Mouse (Mus musculus): ENCODE results near the gene Ring1. TPM values are rescaled to one million over a fixed set of nuclear protein-coding genes. Genes with fewer than 3 reads are reported as not detected.
"Not testable (repeated sequence)": the region's sequence is repeated elsewhere in the genome, so short reads cannot be mapped to it uniquely, and the experiment has no call there.

Gene Ring1
- total RNA-seq, 2 experiments from 2014 or later, result 23.2 to 24.9 TPM

DNA sequence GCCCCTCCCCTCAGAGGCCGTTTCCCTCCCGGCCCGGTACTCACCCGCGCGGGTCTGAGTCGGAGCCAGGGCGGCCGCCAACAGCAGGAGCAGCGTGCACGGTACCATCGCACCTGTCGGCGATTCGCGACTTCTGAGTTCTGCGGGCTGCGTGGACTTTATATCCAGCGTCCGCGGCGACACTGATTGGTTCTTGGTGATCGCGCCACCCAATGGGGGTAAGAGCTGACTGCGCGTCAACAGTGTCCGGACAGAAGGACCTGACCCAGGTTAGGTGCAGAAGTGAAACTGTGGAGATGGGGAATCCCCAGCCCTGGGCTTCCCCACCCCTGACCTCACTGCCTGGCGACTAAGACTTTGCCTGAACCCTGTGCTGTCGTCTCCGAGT lies 24.3 kb downstream of the Ring1 start, which contains the start of gene H2-K1:
Gene H2-K1, minus strand, starts transcription at position 198 of the 388 bp plus-strand sequence.
- DNase-seq (ENCODE audit: extremely low spot score in 1 of 2, low spot score in 2 of 2), result peak; percentile 70 to 90
- intact Hi-C loops (cut with DNase I), result no loop called here

DNA sequence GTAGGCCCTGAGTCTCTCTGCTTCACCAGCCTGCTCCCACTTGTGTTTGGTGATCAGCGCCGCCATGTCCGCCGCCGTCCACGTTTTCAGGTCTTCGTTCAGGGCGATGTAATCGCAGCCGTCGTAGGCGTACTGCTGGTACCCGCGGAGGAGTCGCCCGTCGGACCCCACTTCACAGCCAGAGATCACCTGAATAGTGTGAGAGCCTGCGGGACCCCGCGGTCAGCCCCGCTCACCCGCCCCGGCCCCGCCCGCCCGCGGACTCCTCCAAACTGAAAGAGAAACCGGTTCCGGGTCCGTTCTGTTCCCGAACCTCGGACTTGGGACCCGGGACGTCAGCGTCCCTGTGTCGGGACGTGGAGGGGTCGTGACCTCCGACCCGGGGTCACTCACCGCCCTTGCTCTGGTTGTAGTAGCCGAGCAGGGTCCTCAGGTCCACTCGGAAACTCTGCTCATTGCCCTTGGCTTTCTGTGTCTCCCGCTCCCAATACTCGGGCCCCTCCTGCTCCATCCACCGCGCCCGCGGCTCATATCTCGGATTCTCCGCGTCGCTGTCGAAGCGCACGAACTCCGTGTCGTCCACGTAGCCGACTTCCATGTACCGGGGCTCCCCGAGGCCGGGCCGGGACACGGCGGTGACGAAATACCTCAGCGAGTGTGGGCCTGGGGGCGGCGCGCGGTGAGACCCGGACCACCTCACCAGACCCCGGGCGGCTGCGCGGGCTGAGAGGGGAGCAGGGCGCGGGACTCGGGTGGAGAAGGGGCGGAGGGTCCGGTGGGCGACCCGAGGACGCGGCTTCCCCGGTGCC lies 24.9 kb downstream of the Ring1 start:
- DNase-seq (ENCODE audit: extremely low spot score in 1 of 2, low spot score in 2 of 2), result peak in 1 of 2 experiments; percentile 49
- intact Hi-C loops (cut with DNase I), result loop anchor here (5.0 to 10.0 kb wide), 2 partner anchors 1293 to 1345 kb away; partner anchors contain the start of gene H2-Q2

DNA sequence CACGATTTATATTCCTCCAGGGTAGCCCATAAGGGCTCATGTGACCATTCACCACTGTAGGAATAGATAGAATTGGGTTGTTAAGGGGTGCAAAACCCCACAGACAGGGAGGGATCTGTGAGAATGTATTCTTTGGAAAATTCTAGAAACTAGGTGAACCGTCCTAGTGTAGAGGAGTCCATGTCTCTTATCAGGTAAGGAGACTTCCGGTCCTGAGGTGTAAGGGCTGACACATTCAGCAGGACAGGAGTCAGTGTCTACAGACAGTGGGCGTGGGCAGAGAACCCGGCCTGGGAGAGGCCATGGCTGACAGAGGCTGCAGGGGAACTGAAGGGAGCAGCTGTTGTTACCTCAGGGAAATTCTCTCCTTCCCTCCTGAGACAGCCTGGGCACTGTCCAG lies 25.8 kb downstream of the Ring1 start:
- not testable (repeated sequence) for DNase-seq (ENCODE audit: extremely low spot score in 1 of 2, low spot score in 2 of 2)
- intact Hi-C loops (cut with DNase I), result loop anchor here (5.0 to 10.0 kb wide), 2 partner anchors 1294 to 1346 kb away; partner anchors contain the start of gene H2-Q2

DNA sequence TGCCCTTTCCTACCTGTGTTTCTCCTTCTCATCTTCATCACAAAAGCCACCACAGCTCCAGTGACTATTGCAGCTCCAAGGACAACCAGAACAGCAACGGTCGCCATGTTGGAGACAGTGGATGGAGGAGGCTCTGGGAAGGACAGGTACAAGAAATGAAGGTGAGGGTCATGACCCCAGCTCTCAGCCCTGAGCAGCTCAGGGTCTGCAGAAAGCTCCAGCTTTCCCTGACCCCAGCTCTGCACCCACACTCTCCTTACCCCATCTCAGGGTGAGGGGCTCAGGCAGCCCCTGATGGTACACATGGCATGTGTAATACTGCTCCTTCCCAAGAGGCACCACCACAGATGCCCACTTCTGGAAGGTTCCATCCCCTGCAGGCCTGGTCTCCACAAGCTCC lies 27.5 kb downstream of the Ring1 start:
- intact Hi-C loops (cut with DNase I), result loop anchor here (5.0 to 10.0 kb wide), 2 partner anchors 1295 to 1348 kb away; partner anchors contain the start of gene H2-Q2
- DNase-seq (ENCODE audit: extremely low spot score in 1 of 2, low spot score in 2 of 2), result not testable (repeated sequence)

DNA sequence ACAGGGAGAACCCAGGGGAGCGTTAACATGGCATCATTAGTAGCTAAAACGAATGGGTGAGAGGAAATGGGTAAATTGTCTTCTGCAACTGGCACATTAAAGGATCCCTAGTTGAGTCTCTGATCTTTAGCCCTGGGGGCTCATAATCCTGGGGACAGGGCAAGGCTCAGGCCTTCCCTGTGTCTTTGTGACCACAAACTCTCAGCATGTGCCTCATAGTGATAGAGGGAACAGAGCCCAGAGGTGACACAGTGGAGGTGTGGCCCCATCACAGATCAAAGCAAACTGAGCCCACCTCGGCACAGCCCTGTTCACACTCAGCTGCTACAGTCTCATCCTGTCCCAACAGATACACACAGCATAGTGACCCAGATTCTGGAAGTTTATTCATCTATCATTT lies 28.8 kb downstream of the Ring1 start:
- DNase-seq (ENCODE audit: extremely low spot score in 1 of 2, low spot score in 2 of 2), result no peak
- intact Hi-C loops (cut with DNase I), result loop anchor here (2.0 to 10.0 kb wide), 3 partner anchors 1273 to 1349 kb away; partner anchors contain the start of gene H2-Q2

DNA sequence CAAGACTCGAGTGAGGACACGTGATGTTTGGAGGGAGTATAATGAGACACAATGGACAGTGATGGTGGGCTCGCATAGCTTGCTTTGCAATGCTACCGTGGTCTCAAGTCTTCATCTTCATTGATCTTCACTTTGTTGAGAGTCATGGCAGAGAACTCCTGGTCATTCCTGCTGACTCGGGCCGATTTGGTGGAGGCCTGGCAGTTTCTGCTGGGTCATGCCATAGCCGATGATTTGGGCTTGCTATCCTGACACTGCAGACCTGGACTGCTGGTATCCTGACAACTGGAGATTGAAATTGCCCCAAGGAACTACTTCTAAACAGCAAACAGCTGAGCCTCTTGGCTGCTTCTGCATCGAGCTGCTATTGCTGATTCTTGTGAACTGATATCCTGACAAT lies 29.5 kb downstream of the Ring1 start:
- intact Hi-C loops (cut with DNase I), result loop anchor here (2.0 to 10.0 kb wide), 3 partner anchors 1274 to 1350 kb away; partner anchors contain the start of gene H2-Q2
- DNase-seq (ENCODE audit: extremely low spot score in 1 of 2, low spot score in 2 of 2), result no peak

DNA sequence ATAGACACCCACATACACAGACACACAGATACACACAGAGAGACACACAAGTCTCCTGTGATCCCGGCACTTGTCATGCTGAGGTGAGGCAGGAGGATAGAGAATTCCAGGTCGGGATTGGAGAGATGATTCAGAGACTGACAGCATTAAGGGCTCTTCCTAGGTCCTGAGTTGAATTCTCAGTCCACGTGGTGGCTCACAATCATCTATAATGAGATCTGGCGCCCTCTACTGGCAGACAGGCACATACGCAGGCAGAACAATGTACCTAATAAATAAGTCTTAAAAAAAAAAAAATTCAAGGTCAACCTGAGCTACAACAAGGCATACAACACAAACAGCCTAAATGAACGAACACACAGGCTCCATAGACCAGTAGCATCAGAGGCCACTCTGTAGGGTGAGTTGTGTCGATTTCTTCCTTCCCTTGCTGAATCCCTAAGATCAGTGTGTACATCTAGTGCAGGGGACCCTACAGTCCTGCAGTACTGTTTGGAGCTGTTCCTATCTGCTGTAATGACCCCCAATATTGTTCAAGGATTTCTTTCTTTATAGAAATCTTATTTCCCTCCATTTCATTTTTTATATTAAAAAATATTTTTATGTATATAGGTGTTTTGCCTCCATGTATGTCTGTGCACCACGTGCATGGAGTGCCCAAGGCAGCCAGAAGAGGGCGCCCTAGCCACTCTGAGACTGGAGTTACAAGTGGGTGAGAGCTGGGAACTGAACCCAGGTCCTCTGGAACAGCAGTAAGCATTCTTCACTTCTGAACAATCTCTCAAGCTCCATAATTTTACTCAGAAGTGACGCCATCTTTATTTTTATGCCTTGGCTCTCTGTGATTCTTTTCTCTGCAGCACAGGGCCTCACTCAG lies 32.5 kb downstream of the Ring1 start:
- intact Hi-C loops (cut with DNase I), result loop anchor here (10.0 kb wide), 1 partner anchor 1353 kb away; the partner anchor contains the start of gene H2-Q2
- peak; percentile 16 to 61 for DNase-seq (ENCODE audit: extremely low spot score in 1 of 2, low spot score in 2 of 2)

DNA sequence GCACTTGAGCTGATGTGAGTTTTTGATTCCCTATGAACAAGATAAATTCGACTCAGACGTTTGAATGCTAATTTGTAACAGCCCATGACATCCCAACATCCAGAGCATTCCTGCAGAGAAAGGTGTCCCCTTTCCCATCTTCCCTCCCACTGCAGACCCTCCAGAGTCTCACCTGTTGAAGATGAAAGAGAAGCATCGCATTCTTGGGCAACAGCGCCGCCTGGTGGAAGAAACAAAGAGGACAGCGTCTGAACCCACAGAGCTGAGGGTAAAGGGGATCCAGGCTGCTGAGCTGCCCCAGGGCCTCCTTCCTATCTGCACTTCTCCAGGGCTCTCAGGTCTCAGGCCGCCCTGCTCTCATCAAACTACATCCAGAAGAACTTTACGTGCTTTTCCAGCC lies 42.3 kb downstream of the Ring1 start:
- DNase-seq (ENCODE audit: extremely low spot score in 1 of 2, low spot score in 2 of 2); intact Hi-C loops (cut with DNase I): not testable (repeated sequence)

DNA sequence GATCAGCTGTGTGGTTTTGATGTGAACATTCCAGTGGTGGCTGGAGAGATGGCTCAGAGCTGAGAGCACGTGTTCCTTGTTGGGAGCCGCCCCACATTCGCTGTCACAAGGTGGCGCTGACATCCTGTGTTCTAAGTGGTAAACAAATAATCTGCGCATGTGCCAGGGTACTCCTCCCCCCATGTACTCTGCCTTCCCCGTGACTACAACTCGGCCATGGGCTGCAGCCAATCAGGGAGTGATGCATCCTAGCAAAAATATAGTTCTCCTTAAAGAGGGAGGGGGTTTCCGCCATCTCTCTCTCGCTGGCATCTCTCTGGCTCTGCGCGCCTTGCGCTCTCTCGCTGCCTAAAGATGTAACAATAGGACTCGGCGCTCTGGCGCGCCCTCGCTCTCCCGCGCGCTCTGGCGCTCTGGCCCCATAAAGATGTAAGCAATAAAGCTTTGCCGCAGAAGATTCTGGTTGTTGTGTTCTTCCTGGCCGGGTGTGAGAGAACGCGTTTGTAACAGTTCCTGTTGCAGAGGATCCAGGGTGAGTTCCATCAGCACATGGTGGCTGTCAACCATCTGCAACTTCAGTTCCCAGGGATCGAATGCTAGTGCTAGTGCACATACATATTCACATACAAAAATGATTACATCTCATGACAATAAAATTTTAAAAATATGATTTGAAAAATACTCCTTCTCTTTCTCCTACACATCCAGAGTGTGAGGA lies 43.1 kb downstream of the Ring1 start:
- DNase-seq (ENCODE audit: extremely low spot score in 1 of 2, low spot score in 2 of 2), result peak; percentile 85 to 92
- intact Hi-C loops (cut with DNase I), result not testable (repeated sequence)

DNA sequence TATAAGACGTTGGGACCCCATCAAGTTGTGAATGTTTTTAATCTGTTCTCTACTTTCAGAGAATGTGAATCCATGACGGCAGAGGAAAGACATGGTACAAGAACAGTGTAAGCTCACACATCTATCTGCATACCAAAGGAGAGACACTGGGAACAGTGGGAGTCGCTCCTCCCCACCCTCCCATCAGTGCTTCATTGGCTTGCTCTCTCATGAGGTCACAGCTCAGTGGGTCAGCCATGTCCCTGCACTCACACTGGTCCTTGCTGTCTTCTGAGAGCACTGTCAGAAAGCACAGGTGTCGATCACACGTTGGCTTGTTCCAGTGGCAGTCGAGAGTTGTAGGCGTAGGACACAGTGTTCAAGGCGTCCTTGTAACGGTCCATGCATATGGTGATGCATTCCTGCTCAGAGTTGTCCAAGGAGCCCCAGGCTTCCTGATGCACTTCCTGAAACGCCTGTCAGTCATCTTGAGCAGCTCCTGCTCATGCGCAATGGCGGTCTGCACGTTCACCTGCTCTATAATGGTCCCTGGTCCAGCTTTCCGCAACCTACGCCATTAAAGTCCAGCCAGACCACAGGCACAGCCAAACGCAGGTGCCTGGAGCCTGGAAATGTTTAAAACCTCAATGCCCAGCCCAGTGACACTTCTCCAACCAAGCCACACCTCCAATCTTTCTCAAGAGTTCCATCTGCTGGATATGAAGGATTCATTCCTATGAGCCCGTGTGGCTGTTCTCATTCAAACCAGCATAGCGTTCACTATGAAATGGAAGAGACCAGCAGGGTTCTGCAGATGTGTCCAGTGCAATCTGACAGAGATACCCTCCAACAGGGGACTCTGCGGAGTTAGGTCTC lies 44.1 kb downstream of the Ring1 start:
- DNase-seq (ENCODE audit: extremely low spot score in 1 of 2, low spot score in 2 of 2), result no peak
- intact Hi-C loops (cut with DNase I), result no loop called here

DNA sequence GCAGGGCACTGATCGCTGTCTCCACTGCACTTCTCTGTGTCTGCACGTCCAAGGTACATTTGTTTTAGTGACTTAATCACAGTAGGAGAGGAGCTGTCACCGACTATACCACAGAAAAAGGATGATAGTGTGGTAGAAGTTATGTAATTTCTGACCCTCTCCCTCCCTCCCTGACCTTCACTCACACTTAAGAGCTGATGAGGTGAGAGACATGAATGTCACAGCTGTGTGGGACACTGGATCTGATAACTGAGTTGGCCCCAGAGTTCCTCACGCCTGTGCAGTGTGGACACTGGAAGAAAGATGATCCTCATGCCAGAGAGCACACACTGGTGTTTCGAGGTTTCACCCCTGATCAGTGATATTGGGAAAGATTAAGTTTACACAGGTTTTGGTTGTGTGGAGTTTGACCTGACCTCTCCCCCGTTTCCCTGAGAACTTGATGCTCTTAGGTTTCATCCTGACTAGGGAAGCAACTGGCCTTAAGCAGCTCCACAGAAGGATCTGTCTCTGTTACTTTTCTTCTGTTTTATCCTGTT lies 44.9 kb downstream of the Ring1 start:
- intact Hi-C loops (cut with DNase I), result no loop called here
- DNase-seq (ENCODE audit: extremely low spot score in 1 of 2, low spot score in 2 of 2), result no peak

DNA sequence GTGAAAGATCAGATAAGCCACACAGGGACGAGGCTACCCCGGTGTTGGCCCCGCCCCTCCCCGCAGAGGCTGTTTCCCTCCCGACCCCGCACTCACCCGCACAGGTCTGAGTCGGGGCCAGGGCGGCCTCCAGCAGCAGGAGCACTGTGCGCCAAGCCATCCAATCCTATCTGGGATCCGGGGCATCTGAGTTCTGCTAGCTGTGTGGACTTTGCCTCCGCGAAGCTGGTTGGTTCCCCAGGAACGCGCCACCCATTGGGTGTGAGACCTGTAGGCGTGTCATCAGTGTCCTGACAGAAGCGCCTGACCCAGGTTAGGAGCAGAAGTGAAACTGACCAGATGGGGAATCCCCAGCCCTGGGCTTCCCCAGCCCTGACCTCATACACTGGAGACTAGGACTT lies 45.8 kb downstream of the Ring1 start:
- intact Hi-C loops (cut with DNase I), result no loop called here
- peak in 1 of 2 experiments; percentile 77 for DNase-seq (ENCODE audit: extremely low spot score in 1 of 2, low spot score in 2 of 2)

DNA sequence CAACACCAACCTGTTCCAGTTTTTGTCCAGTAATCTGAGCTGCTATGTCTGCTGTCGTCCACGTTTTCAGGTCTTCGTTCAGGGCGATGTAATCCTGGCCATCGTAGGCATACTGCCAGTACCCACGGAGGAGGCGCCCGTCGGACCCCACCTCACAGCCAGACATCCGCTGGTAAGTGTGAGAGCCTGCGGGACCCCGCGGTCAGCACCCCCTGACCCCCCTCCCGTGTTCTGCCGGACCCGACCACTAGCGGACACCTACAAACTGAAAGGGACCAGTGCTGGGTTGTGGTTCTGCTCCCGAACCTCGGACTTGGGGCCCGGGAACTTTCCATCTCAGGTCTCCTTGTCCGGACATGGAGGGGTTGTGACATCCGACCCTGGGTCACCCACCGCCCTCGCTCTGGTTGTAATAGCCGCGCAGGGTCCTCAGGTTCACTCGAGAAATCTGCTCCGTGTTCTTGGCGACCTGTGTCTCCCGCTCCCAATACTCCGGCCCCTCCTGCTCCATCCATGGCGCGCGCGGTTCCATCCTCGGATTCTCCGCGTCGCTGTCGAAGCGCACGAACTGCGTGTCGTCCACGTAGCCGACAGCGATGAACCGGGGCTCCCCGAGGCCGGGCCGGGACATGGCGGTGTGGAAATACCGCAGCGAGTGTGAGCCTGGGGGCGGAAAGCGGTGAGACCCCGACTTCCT lies 46.5 kb downstream of the Ring1 start:
- DNase-seq (ENCODE audit: extremely low spot score in 1 of 2, low spot score in 2 of 2), result no peak
- intact Hi-C loops (cut with DNase I), result no loop called here

DNA sequence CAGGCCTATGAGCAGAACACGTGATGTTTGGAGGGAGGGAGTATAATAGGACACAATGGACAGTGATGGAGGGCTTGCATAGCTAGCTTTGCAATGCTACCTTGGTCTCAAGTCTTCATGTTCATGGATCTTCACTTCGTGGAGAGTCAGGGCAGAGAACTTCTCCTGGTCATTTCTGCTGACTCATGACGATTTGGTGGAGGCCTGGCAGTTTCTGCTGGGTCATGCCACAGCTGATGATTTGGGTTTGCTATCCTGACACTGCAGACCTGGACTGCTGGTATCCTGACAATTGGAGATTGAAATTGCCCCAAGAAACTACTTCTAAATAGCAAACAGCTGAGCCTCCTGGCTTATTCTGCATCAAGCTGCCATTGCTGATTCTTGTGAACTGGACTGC lies 50.9 kb downstream of the Ring1 start:
- no peak for DNase-seq (ENCODE audit: extremely low spot score in 1 of 2, low spot score in 2 of 2)
- intact Hi-C loops (cut with DNase I), result loop anchor here (2.0 kb wide), 1 partner anchor 1295 kb away; no protein-coding TSS in a partner anchor

DNA sequence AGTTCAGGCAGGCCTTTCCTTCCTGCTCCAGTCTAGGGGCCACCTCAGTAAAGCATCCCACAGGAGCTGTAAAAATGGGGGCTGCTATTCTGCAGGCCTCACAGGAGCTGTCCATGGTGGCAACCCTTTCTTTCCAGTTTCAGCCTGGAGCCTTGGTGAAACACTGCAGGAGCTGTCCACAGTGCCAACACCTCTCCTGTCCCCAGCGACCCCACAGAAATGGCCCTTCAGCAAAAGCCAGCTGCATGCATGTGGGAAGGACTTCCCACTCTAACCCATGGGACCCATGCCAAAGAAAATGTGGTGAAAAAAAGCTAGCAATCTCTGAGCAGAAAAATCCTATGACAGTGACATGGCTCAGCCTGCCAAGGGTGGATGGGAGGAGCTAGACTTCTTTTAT lies 51.8 kb downstream of the Ring1 start:
- intact Hi-C loops (cut with DNase I), result loop anchor here (2.0 kb wide), 1 partner anchor 1296 kb away; no protein-coding TSS in a partner anchor
- DNase-seq (ENCODE audit: extremely low spot score in 1 of 2, low spot score in 2 of 2), result no peak
